Mouse (Mus musculus) brown adipose tissue, adult 24 weeks (tissue): ENCODE measurements around the gene Agxt. TPM values are rescaled to one million over a fixed set of nuclear protein-coding genes. Genes with fewer than 3 reads are reported as not detected.

ENCODE experiments used
- polyA plus RNA-seq: library from polyadenylated mRNA; stranded (reverse); fragments of >200 nt; gene quantifications from 2 replicates; pipeline ENCODE4 v1.2.4, GENCODE M21; 2012; ENCODE audit not compliant: missing spikeins, insufficient read depth, insufficient read length

The Agxt gene
- polyA plus RNA-seq, 1 experiment = not detected

Other genes starting within 250 kb of the Agxt start
- gene Ankmy1, start 232.3 kb upstream of the Agxt start, polyA plus RNA-seq = 0.40 and 0.54 TPM in 2 replicates
- gene Dusp28, start 228.3 kb upstream of the Agxt start, polyA plus RNA-seq = 25.5 and 29.2 TPM in 2 replicates
- 54.5 and 68.2 TPM in 2 replicates for gene Rnpepl1, start 224.5 kb upstream of the Agxt start, polyA plus RNA-seq
- gene Capn10, start 200.9 kb upstream of the Agxt start, polyA plus RNA-seq = 6.1 and 6.8 TPM in 2 replicates
- gene Gpr35, start 184.4 kb upstream of the Agxt start, polyA plus RNA-seq = 0.67 TPM in 1 of 2 replicates, not detected in the other
- not detected in 2 replicates for gene Aqp12, start 128.9 kb upstream of the Agxt start, polyA plus RNA-seq
- not detected in 2 replicates for gene Kif1a, start 33.3 kb upstream of the Agxt start, polyA plus RNA-seq
- gene 2310007B03Rik, start 25.7 kb downstream of the Agxt start, polyA plus RNA-seq = not detected in 2 replicates
- gene Crocc2, start 33.5 kb downstream of the Agxt start, polyA plus RNA-seq = not detected in 2 replicates
- 2.3 and 4.7 TPM in 2 replicates for gene Sned1, start 100.6 kb downstream of the Agxt start, polyA plus RNA-seq
- 36.1 and 37.7 TPM in 2 replicates for gene Mterf4, start 170.7 kb downstream of the Agxt start, polyA plus RNA-seq
- gene Ppp1r7, start 207.6 kb downstream of the Agxt start, polyA plus RNA-seq = 18.0 and 21.8 TPM in 2 replicates
- 0.42 TPM in 1 of 2 replicates, not detected in the other for gene Pask, start 208.2 kb downstream of the Agxt start, polyA plus RNA-seq
- gene Ano7, start 238.7 kb downstream of the Agxt start, polyA plus RNA-seq = not detected in 2 replicates